ENCODE assay signal across 13 mouse cellular contexts in the genomic region with DNA sequence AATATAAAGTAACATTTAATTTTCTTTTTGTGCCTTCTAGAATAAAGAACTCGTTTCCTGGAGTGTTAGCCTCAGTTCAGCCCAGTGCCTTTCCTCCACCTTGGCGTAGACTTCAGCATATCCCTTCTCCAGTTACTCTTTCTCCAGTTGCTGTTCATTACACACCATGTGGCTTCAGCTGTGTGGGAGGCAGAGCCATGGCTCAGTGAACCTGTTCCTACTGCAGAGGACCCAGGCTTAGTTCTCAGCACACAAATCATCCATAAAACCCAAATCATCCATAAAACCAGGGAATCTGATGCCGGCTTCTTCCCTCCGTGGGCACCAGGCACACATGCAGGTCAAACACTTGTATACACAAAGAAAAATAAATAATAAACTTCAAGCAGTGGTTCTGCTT. TPM values are rescaled to one million over a fixed set of nuclear protein-coding genes. Genes with fewer than 3 reads are reported as not detected.
"Had no signal": no experiment of that assay in that cellular context is flagged by ENCODE, and none has a peak within 500 bp of the region (broad histone marks: within the 10 kb centered on the region; RNA-seq: fewer than 3 reads in every experiment).

No protein-coding gene starts in this region.

- DNase-seq: kidney, adult 18-20 months; kidney, postnatal 4 days; lung, embryonic 14.5 days; lung, postnatal 36 days; right cerebral cortex, postnatal 14 days; thymus, adult 2 months; thymus, postnatal 25 days had no signal

- H3K4me2 ChIP-seq: liver, embryonic 11.5 days; liver, embryonic 15.5 days; lung, embryonic 14.5 days; midbrain, embryonic 13.5 days had no signal

- H3K4me3 ChIP-seq: layer of hippocampus, adult 2 months; limb, embryonic 10.5 days; liver, embryonic 15.5 days; midbrain, embryonic 13.5 days had no signal

- H3K9ac ChIP-seq: liver, embryonic 15.5 days; lung, embryonic 14.5 days; midbrain, embryonic 13.5 days had no signal

- H3K4me1 ChIP-seq: limb, embryonic 10.5 days; liver, embryonic 15.5 days; midbrain, embryonic 13.5 days had no signal

- H3K27me3 ChIP-seq: liver, embryonic 15.5 days; midbrain, embryonic 13.5 days had no signal

- H3K36me3 ChIP-seq: limb, embryonic 10.5 days; liver, embryonic 15.5 days; midbrain, embryonic 13.5 days had no signal

- ATAC-seq: midbrain, embryonic 13.5 days had no signal

- H3K27ac ChIP-seq: layer of hippocampus, adult 2 months; limb, embryonic 10.5 days; liver, embryonic 15.5 days; midbrain, embryonic 13.5 days had no signal

- H3K9me3 ChIP-seq: limb, embryonic 10.5 days; liver, embryonic 15.5 days; midbrain, embryonic 13.5 days had no signal

RNA-seq across cellular contexts. Expression of gene Svep1, which starts 22.8 kb away (rescaled TPM):
- total RNA-seq: megakaryocyte progenitor cell, adult 5-6 weeks had no signal
